Mouse (Mus musculus) cerebellum, postnatal 14 days (tissue): ENCODE data around the gene Ccnt1.
A peak's percentile ranks its signal among the peaks of the same experiment; 100 is the strongest.
"Not testable (repeated sequence)": the region's sequence is repeated elsewhere in the genome, so short reads cannot be mapped to it uniquely, and the experiment has no call there.

Experiments
- DNase-seq, 2 experiments: peaks; one replicate each; pipeline ENCODE4 v3.0.0; 2021; ENCODE audit warnings: mixed read lengths in 2 of 2

Ccnt1 gene

GRCm38 (mm10) chr15:98595049-98595448 lies 24.3 kb upstream of the Ccnt1 start:
- DNase-seq: no peak

GRCm38 (mm10) chr15:98594193-98594592 lies 23.5 kb upstream of the Ccnt1 start:
- no peak for DNase-seq

- no peak for DNase-seq
Measured at GRCm38 (mm10) chr15:98591396-98591795, 20.7 kb upstream of the Ccnt1 start.

GRCm38 (mm10) chr15:98589640-98590336 lies 19.1 kb upstream of the Ccnt1 start:
- no peak for DNase-seq

- DNase-seq: no peak
Measured at GRCm38 (mm10) chr15:98587751-98588150, 17.0 kb upstream of the Ccnt1 start.

GRCm38 (mm10) chr15:98586141-98586540 lies 15.4 kb upstream of the Ccnt1 start:
- not testable (repeated sequence) for DNase-seq

GRCm38 (mm10) chr15:98585421-98585820 lies 14.7 kb upstream of the Ccnt1 start:
- DNase-seq: no peak

GRCm38 (mm10) chr15:98582996-98583395 lies 12.3 kb upstream of the Ccnt1 start:
- no peak for DNase-seq

- peak; percentile 26 to 37 for DNase-seq
Measured at GRCm38 (mm10) chr15:98582410-98582809, 11.7 kb upstream of the Ccnt1 start.

GRCm38 (mm10) chr15:98579795-98580464 lies 9.2 kb upstream of the Ccnt1 start:
- DNase-seq: peak; percentile 89 to 91

- no peak for DNase-seq
Measured at GRCm38 (mm10) chr15:98579310-98579709, 8.6 kb upstream of the Ccnt1 start.

- no peak for DNase-seq
Measured at GRCm38 (mm10) chr15:98573293-98573692, 2.6 kb upstream of the Ccnt1 start.

- DNase-seq: peak in 1 of 2 experiments; percentile 30
Measured at GRCm38 (mm10) chr15:98569795-98570365, 843 bp downstream of the Ccnt1 start.

- no peak for DNase-seq
Measured at GRCm38 (mm10) chr15:98569216-98569615, 1.5 kb downstream of the Ccnt1 start.

GRCm38 (mm10) chr15:98568256-98569033 lies 2.3 kb downstream of the Ccnt1 start:
- peak; percentile 31 to 39 for DNase-seq

- DNase-seq: peak; percentile 99 to 100
Measured at GRCm38 (mm10) chr15:98567278-98568134, 3.2 kb downstream of the Ccnt1 start.

- no peak for DNase-seq
Measured at GRCm38 (mm10) chr15:98566973-98567277, 3.8 kb downstream of the Ccnt1 start.

GRCm38 (mm10) chr15:98557186-98557585 lies 13.5 kb downstream of the Ccnt1 start:
- DNase-seq: peak in 1 of 2 experiments; percentile 30

- DNase-seq: no peak
Measured at GRCm38 (mm10) chr15:98555881-98556280, 14.8 kb downstream of the Ccnt1 start.

- DNase-seq: no peak
Measured at GRCm38 (mm10) chr15:98552758-98553157, 18.0 kb downstream of the Ccnt1 start.

GRCm38 (mm10) chr15:98546843-98547242 lies 23.9 kb downstream of the Ccnt1 start:
- DNase-seq: no peak

GRCm38 (mm10) chr15:98545151-98545550 lies 25.6 kb downstream of the Ccnt1 start:
- no peak for DNase-seq
